Mouse (Mus musculus): Measurements from ENCODE around the gene Tbc1d10b.

The Tbc1d10b gene

DNA sequence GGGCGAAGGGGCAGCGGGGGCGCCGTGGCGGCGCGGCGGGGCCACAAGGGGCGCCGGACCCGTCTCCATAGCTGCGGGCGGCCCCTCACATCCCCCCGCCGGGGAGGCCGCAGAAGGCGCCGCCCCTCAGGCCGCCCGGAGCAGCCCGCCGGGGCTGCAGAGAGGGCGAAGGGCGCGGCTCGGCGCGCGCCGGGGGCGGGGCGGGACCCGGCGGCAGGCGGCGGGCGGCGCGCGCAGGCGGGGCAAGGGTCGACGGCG lies at the start of gene Tbc1d10b:
Gene Tbc1d10b (minus strand): TSS at position 174 of the 258 bp plus-strand sequence.
- in situ Hi-C loops (cut with MboI; ENCODE audit: unreplicated experiment in 2 of 2) = no loop called here

DNA sequence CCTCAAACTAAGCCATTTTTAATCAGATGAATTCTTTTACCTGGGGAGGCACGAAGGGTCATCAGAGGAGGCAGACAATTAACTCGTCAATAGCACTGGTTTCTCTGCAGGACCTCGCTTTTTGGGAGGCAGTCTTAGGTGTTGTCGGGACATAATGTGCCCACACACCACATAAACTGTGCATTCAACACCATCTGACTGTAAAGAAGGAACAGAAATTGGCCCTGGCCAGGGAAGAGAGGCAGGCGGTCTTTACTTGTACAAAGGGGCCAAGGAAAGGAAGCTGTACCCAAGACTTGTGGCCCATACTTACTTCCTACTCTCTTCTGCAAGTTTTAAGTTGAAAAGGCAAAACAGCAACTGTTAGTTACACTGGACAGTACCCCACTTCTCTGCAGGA lies 48.2 kb upstream of the Tbc1d10b start:
- in situ Hi-C loops (cut with MboI; ENCODE audit: unreplicated experiment in 2 of 2) = loop anchor here in 1 of 2 experiments (25.0 kb wide), 1 partner anchor 231 kb away; the partner anchor contains the start of gene Fbrs

DNA sequence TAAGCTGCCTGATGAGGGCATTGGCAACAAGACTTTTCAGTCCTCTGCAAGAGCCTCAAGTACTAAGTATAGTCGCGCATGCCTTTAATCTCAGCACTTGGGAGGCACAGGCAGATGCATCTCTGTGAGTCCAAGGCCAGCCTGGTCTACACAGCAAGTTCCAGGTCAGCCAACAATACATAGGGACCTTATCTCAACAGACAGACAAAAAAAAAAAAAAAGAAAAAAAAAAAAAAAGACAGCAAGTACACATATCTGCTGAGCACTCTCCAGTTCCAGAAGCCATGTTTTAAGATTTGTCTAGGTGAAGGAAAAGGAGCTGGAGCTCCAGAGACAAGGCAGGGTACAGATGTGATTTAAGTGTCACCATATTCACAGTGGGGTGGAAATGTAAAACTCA lies 47.7 kb upstream of the Tbc1d10b start:
- in situ Hi-C loops (cut with MboI; ENCODE audit: unreplicated experiment in 2 of 2) = loop anchor here in 1 of 2 experiments (25.0 kb wide), 1 partner anchor 231 kb away; the partner anchor contains the start of gene Fbrs

DNA sequence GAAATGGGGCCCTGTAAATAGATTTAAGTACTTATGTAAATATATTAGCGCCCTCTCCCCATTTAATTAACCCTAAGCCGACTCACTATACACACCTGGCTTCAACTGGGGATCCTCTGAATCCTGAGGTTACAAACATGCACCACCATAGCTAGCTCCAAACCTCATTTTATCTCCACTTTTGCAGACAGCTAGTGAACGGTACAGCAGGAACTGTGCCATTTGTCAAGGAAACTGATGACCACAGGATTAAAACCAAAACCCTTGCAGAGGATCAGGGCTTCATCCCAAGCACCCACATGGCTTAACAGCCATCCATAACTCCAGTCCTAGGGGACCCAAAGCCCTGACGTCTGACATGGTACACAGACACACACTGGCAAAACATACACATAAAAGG lies 46.7 kb upstream of the Tbc1d10b start:
- in situ Hi-C loops (cut with MboI; ENCODE audit: unreplicated experiment in 2 of 2) = loop anchor here in 1 of 2 experiments (25.0 kb wide), 1 partner anchor 232 kb away; the partner anchor contains the start of gene Fbrs

DNA sequence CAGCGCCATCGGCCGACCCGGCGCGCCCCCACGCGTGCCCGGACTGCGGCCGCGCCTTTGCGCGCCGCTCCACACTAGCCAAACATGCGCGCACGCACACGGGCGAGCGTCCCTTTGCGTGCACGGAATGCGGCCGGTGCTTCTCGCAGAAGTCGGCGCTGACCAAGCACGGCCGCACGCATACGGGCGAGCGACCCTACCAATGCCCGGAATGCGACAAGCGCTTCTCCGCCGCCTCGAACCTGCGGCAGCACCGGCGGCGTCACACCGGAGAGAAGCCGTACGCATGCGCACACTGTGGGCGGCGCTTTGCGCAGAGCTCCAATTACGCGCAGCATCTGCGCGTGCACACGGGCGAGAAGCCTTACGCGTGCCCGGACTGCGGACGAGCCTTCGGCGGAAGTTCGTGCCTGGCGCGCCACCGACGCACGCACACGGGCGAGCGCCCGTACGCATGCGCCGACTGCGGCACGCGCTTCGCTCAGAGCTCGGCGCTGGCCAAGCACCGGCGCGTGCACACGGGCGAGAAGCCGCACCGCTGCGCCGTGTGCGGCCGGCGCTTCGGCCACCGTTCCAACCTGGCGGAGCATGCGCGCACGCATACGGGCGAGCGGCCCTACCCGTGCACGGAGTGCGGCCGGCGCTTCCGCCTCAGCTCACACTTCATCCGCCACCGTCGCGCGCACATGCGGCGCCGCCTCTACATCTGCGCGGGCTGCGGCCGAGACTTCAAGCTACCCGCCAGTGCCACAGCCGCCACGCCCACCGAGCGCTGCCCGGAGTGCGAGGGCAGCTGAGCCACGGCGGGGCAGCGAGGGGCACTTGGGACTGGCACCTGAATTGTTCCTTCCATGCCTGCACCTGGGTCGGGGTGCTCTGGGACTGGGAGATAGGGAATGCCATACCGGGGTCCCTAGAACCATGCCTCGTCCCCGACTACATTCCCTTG lies 45.8 kb upstream of the Tbc1d10b start:
- in situ Hi-C loops (cut with MboI; ENCODE audit: unreplicated experiment in 2 of 2) = loop anchor here in 1 of 2 experiments (25.0 kb wide), 1 partner anchor 233 kb away; the partner anchor contains the start of gene Fbrs

DNA sequence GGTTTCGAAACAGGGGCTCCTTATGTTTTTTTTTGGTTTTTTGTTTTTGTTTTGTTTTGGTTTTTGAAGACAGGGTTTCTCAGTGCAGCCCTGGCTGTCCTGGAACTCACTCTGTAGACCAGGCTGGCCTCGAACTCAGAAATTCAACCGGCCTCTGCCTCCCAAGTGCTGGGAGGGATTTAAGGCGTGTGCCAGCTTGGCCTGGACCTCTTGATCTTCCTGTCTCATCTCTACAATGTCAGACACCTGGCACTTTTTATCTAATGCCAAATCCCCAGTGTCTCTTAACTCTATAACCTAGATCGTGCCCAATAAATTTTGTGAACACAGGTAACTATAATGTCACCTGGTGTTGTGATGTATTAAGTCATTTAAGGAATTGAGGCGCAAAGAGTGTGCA lies 45.1 kb upstream of the Tbc1d10b start:
- in situ Hi-C loops (cut with MboI; ENCODE audit: unreplicated experiment in 2 of 2) = loop anchor here in 1 of 2 experiments (25.0 kb wide), 1 partner anchor 234 kb away; the partner anchor contains the start of gene Fbrs

DNA sequence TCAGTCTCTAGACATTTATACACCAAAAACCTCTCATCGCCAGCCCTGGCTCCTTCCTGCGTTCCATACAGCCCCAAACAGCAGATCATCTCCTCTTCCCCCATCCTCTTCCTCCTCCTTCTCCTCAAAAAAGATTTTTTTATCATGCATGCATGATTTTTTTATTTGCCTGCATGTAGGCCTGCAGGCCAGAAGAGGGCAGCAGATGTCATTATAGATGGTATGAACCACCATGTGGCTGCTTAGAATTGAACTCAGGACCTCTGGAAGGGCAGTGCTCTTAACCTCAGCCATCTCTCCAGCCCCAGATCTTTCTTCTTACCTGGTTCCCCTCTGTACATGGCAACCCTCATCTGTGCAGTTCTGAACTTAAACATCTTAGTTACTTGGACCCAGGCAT lies 44.1 kb upstream of the Tbc1d10b start:
- in situ Hi-C loops (cut with MboI; ENCODE audit: unreplicated experiment in 2 of 2) = loop anchor here in 1 of 2 experiments (25.0 kb wide), 1 partner anchor 235 kb away; the partner anchor contains the start of gene Fbrs

DNA sequence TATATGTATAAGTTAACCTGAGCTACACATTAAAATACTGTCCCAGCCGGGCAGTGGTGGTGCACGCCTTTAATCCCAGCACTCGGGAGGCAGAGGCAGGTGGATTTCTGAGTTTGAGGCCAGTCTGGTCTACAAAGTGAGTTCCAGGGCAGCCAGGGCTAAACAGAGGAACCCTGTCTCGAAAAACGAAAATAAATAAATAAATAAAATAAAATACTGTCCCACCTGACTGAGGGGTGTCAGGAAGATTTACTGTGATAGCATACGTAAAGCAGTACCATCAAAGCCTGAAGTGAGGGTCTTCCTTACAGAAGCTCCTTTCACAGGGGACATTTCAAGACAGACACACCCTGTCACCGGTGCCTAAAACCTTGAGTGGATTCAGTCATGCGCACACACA lies 42.2 kb upstream of the Tbc1d10b start:
- in situ Hi-C loops (cut with MboI; ENCODE audit: unreplicated experiment in 2 of 2) = loop anchor here in 1 of 2 experiments (25.0 kb wide), 1 partner anchor 237 kb away; the partner anchor contains the start of gene Fbrs

DNA sequence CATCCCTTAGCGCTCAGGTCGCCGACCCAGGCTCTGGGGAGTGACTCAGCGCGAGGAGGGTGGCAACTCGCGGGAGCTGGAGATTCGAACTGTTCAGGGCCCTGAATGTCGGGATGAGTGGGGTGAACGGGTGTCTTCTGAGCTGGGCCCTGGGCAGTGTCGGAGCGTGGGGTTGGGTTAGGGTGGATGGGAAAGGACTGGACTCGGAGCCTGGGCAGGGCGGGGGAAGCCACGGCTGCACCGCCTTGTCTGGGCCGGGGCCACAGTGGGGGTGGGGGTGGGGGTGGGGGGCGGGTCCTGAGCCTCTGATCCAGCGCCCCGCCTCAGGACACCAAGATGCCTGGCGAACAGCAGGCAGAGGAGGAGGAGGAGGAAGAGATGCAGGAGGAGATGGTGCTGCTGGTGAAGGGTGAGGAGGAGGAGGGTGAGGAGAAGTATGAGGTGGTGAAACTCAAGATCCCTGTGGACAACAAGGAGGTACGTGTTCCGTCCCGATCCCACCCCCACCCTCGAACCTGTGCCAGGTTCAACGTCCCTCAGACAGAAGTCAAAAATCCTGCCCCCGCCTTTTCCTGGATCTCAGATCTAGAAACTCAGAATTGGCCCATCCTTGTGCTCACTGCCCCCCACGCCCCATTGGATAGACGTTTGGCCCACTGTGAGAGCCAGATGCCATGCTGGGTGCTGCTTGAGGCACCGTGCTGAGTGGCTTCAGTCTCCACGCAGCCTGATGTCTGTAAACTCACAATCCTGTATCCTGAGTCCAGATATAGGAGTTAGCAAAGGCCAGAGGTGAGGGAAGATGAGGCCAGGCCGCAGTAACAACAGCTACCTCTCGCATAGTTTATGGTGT lies 36.6 kb upstream of the Tbc1d10b start:
- in situ Hi-C loops (cut with MboI; ENCODE audit: unreplicated experiment in 2 of 2) = no loop called here

DNA sequence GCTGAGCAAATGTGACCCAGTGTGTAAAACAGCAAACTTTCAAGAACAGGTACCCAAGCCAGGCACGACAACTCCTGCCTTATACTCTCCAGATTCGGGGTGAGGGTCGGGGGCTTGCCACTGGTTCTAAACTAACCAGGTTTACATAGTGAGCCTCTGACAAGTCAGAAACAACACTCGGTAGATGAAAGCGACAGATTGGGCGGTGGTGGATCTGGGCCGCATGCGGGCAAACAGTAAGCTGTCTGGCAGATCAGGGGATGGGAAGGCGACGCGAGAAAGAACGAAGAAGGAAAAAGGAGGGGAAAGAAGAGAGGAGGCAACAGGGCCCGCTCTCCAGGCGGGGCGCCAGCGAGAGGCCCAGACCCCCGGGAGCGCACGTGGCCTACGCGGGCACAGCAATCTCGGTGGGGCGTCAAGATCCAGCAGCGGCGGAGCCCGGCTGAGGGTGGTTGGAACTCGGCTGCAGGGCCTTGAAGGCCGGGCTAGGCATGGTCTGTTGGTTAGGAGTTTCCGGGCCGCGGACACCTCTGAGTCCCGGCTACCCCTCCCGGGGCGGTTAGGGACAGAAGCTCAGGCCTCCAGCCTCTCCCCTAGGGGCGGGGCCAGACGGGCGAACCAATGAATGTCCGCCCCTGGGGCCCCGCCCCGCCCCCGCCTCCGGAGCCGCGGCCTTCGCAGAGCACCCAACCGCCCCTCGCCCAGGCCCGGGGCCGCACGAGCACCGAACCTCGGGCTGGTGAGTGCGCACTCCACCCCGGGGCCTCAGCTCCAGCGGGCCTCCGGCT lies 35.8 kb upstream of the Tbc1d10b start, which contains the start of gene Zfp771:
Gene Zfp771 (plus strand): TSS at position 405 of the 788 bp plus-strand sequence.
- in situ Hi-C loops (cut with MboI; ENCODE audit: unreplicated experiment in 2 of 2) = no loop called here

DNA sequence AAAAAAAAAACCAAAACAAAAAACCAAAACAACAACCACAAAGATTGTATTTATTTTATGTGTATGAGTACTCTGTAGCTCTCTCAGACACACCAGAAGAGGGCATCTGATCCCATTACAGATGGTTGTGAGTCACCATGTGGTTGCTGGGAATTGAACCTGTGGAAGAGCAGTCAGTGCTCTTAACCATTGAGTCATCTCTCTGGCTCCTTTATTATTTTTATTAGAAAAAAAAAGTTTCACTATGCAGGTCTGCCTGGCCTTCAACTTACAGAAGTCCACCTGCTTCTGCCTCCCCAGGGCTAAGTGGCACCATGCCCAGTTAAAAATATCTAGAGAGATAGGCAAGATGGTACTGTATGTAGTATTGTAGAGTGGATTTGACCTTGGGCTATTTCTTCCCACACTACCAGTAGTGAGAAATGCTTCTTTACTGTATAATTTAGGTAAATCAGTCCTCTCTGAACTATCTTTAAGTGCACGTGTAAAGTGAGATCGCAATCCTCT lies 35.1 kb upstream of the Tbc1d10b start:
- in situ Hi-C loops (cut with MboI; ENCODE audit: unreplicated experiment in 2 of 2) = no loop called here

DNA sequence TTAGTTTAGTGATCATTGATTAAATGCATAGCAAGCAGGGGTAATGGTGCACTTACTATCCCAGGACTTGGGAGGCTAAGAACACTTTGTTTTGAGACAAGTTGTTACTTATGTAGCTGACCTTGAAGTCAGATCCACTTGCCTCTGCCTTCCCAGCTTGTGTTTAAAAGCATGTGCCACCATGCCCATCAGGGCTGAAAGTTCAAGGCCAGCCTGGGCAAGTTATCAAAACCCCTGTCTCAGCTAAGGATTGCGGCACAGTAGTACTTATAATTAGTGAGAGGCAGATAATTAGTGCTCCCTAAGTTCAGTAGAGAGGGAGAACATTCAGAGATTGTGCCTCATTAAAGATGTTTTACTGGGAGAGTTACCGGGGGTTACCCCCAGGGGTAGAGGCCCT lies 26.5 kb upstream of the Tbc1d10b start:
- in situ Hi-C loops (cut with MboI; ENCODE audit: unreplicated experiment in 2 of 2) = no loop called here

DNA sequence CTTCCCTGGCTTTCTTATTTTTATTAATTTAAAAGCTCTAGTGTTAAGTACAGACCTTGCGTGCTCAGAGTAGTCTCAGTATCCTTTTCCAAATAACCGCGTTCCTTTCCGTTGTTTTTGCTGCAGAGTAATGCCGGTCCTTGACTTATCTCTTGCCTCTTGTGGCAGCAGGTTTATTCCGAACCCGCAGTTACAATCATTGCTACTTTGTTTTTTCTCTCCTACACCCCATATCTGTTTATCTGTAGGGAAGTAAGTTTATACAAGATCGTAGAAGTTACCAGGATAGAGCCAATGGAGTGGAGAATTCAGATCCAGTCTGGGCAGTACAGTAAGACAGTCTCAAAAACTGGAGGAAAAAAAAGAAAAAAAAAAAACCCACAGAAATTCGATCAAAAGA lies 25.5 kb upstream of the Tbc1d10b start:
- in situ Hi-C loops (cut with MboI; ENCODE audit: unreplicated experiment in 2 of 2) = no loop called here

DNA sequence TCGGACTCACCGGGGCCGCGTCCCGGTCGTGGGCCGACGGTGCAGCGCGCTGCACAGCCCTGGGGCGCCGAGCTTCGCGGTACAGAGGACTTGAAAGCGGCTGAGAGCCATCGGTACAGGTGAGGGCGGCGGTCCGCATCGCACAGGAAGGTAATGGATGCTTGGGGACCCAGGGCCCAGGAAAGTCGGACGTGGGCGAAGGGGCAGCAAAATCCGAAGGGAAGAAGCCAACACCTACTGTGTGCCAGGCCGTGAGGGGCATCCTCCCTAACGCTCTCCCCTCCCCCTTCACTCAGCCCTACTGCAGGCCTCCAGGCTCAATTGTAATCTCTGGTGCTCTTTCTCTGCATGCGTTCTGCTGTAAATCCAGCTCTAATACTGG lies 25.1 kb upstream of the Tbc1d10b start:
- in situ Hi-C loops (cut with MboI; ENCODE audit: unreplicated experiment in 2 of 2) = no loop called here

DNA sequence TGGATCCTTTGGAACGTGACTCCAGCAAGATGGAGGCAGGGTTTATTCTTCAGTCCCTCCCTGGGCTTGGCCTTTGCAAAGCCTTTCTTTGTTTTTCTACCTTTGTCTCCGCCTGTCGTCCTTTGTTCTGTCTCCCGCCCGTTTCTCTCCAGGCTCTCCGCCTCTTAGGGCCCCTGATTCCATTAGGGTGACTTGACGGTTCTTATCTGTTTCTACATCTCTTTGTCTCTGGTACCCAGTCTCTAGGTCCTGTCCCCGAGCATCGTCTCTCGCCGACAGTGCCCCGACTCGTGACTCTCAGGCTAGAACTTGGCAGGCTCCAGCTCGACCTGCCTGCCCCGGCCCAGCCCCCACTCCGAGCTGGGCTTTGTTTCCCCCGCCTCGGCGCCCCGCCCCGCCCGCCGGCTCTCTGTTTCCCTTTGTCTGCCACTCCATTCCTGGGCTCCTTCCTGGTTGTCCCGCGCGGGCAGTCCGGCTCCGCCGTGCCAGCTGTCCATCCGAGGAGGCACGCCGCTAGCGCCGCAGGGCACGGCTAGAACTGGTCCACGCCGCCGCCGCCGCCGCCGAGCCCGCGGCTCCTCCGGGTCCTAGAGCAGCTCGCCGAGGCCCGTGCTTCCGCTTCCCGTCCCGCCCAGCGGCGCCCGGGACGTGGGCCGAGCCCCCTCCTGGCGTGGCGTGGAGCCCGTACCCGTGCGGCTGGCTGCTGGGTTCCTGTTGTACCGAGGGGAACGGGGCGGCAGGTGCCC lies 24.5 kb upstream of the Tbc1d10b start, which contains the start of the genes Zfp553 and Sept1:
Gene Zfp553 (plus strand): TSS at position 440 of the 746 bp plus-strand sequence.
Gene Sept1 (minus strand): TSS at position 509 of the 746 bp plus-strand sequence.
- in situ Hi-C loops (cut with MboI; ENCODE audit: unreplicated experiment in 2 of 2) = no loop called here

DNA sequence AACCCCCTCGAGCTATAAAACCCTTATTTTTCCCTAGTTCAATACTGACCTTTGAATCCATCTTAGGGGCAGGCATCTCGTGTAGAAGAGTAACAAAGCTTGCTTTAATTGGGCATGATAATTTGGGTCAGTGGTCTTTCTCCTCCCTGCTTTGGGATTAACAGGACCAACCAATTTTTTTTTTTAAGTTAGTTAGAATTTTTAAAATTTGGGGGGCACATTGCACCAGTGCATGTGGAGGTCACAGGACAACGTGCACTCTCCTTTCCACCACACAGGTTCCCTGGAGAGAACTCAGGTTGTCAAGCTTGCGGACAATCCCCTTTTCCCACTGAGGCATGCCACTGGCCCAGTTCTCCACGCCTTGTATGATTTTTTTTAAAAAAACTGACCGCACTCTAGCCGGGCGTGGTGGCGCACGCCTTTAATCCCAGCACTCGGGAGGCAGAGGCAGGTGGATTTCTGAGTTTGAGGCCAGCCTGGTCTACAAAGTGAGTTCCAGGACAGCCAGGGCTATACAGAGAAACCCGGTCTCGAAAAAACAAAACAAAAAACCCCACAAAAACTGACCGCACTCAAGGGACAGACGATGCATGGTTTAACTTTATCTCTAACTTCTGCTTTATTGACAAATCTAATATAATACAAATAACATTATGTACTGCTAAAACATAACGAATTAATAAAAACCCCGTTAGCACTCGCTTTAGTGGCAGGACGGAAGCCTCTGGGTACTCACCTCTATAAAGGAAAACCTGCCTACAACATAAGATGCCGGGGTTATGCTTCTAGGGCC lies 23.8 kb upstream of the Tbc1d10b start:
- in situ Hi-C loops (cut with MboI; ENCODE audit: unreplicated experiment in 2 of 2) = no loop called here

DNA sequence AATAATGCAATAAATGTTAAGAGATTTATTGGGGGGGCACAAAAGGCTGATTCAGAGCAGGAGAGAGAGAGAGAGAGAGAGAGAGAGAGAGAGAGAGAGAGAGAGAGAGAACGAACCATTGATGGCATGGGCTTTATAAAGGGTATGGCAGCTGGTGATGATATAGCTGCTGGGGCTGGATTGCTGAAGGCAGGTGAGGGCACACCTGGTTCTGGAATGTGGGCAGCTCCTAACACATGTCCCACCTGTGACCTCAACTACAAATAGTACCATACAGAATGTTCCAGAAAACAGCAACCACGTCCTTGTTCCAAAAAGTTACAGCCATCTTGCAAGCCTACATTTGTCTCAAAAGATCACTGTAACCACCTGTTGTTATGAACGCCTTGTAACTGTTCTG lies 23.1 kb upstream of the Tbc1d10b start:
- in situ Hi-C loops (cut with MboI; ENCODE audit: unreplicated experiment in 2 of 2) = no loop called here

Data from v-Abl transformed pro-B cells (cell line).